Mouse (Mus musculus) kidney, adult 18-20 months (tissue): Measurements from ENCODE around the gene Pfkfb4.
A peak's percentile ranks its signal among the peaks of the same experiment; 100 is the strongest.

Experiments used
- DNase-seq: peaks from one replicate; pipeline ENCODE4 v3.0.0; 2021

Pfkfb4 gene

GRCm38 (mm10) chr9:109038086-109038895 is 46.7 kb downstream of the Pfkfb4 start, which contains the start of gene Shisa5:
Gene Shisa5 (plus strand): TSS chr9:109038565.
- DNase-seq, result peak; percentile 87

- peak; percentile 66 for DNase-seq
These were observed 47.4 kb downstream of the Pfkfb4 start for GRCm38 (mm10) chr9:109038901-109039364.

GRCm38 (mm10) chr9:109039681-109040080 is 48.1 kb downstream of the Pfkfb4 start:
- no peak for DNase-seq

- DNase-seq, result peak; percentile 47
These were observed 48.6 kb downstream of the Pfkfb4 start for GRCm38 (mm10) chr9:109040216-109040615.

- peak; percentile 31 for DNase-seq
These were observed 49.3 kb downstream of the Pfkfb4 start for GRCm38 (mm10) chr9:109040906-109041305.

- DNase-seq, result no peak
These were observed 49.8 kb downstream of the Pfkfb4 start for GRCm38 (mm10) chr9:109041351-109041750.

- peak; percentile 67 for DNase-seq
These were observed 54.7 kb downstream of the Pfkfb4 start for GRCm38 (mm10) chr9:109046306-109046705.

GRCm38 (mm10) chr9:109049316-109049715 is 57.7 kb downstream of the Pfkfb4 start:
- DNase-seq, result no peak

- DNase-seq, result no peak
These were observed 58.6 kb downstream of the Pfkfb4 start for GRCm38 (mm10) chr9:109049996-109050673.

GRCm38 (mm10) chr9:109050674-109050997 is 59.1 kb downstream of the Pfkfb4 start:
- no peak for DNase-seq

- no peak for DNase-seq
These were observed 59.5 kb downstream of the Pfkfb4 start for GRCm38 (mm10) chr9:109051011-109051501.

GRCm38 (mm10) chr9:109051651-109052489 is 60.3 kb downstream of the Pfkfb4 start:
- no peak for DNase-seq

- DNase-seq, result no peak
These were observed 61.1 kb downstream of the Pfkfb4 start for GRCm38 (mm10) chr9:109052490-109053260.

- DNase-seq, result no peak
These were observed 61.8 kb downstream of the Pfkfb4 start for GRCm38 (mm10) chr9:109053366-109053765.

GRCm38 (mm10) chr9:109053851-109054250 is 62.3 kb downstream of the Pfkfb4 start:
- no peak for DNase-seq

- peak; percentile 62 for DNase-seq
These were observed 63.1 kb downstream of the Pfkfb4 start for GRCm38 (mm10) chr9:109054712-109055111.

- no peak for DNase-seq
These were observed 63.9 kb downstream of the Pfkfb4 start for GRCm38 (mm10) chr9:109055271-109056030.

GRCm38 (mm10) chr9:109056081-109056690 is 64.6 kb downstream of the Pfkfb4 start:
- DNase-seq, result no peak

- DNase-seq, result no peak
These were observed 65.3 kb downstream of the Pfkfb4 start for GRCm38 (mm10) chr9:109056916-109057315.

GRCm38 (mm10) chr9:109057543-109057942 is 66.0 kb downstream of the Pfkfb4 start:
- no peak for DNase-seq
